Mouse (Mus musculus) limb, embryonic 15.5 days (tissue): Measurements from ENCODE around the gene Xrra1. TPM values are rescaled to one million over a fixed set of nuclear protein-coding genes. Genes with fewer than 3 reads are reported as not detected.
"Not testable (repeated sequence)": the region's sequence is repeated elsewhere in the genome, so short reads cannot be mapped to it uniquely, and the experiment has no call there.

Experiments
- ATAC-seq: fragments of 200-750 bp; cut with Nextera tagmentation; 2 replicates; pipeline ENCODE4 v1.8.0; 2017; ENCODE audit warnings: low read depth, moderate TSS enrichment; ENCODE audit not compliant: insufficient number of reproducible peaks, low FRiP score, low TSS enrichment
- H3K27ac ChIP-seq: fragments of 300-500 bp; sonication (generic); 2 replicates; pipeline ENCODE4 v1.5.1; 2015; ENCODE audit warnings: moderate library complexity, mild to moderate bottlenecking, inconsistent platforms
- H3K27me3 ChIP-seq: fragments of 300-500 bp; sonication (generic); 2 replicates; pipeline ENCODE4 v1.6.1; 2015; ENCODE audit warnings: inconsistent platforms
- H3K36me3 ChIP-seq: fragments of 300-500 bp; sonication (generic); 2 replicates; pipeline ENCODE4 v1.6.1; 2015; ENCODE audit warnings: inconsistent platforms
- H3K4me1 ChIP-seq: fragments of 300-500 bp; sonication (generic); 2 replicates; pipeline ENCODE4 v1.6.1; 2015; ENCODE audit warnings: inconsistent platforms
- H3K4me2 ChIP-seq: fragments of 300-500 bp; sonication (generic); 2 replicates; pipeline ENCODE4 v1.6.1; 2015; ENCODE audit warnings: mild to moderate bottlenecking, inconsistent platforms
- H3K4me3 ChIP-seq: fragments of 300-500 bp; sonication (generic); 2 replicates; pipeline ENCODE4 v1.5.1; 2015; ENCODE audit warnings: mild to moderate bottlenecking, inconsistent platforms
- H3K9ac ChIP-seq: fragments of 300-500 bp; sonication (generic); 2 replicates; pipeline ENCODE4 v1.6.1; 2015; ENCODE audit warnings: inconsistent platforms
- H3K9me3 ChIP-seq: fragments of 300-500 bp; sonication (generic); 2 replicates; pipeline ENCODE4 v1.6.1; 2016; ENCODE audit warnings: inconsistent platforms
- WGBS: fragments of 180-500 bp; shearing (Covaris S2); methylation state at CpG from one replicate; pipeline ENCODE4 v1.1.7; 2015; 5-methylcytosine and 5-hydroxymethylcytosine counted together
- polyA plus RNA-seq: library from polyadenylated mRNA; unstranded; fragments of >200 nt; fragmentation: Nextera tagmentation; extraction: Ambion mirVana; gene quantifications from 2 replicates; pipeline ENCODE4 v1.2.1, GENCODE M21; 2015

Xrra1 gene
- 0.19 and 0.57 TPM in 2 replicates for polyA plus RNA-seq

GRCm38 (mm10) chr7:99858813-99859585 is at the start of gene Xrra1:
Xrra1 (plus strand) TSS chr7:99859116.
- H3K4me1 ChIP-seq, result peaks cover 15% of the 10 kb centered on the region
- under 1% methylated on average over 42 of the region's 42 CpGs for WGBS
- H3K9ac ChIP-seq, result peak within 1 kb of the TSS; percentile 83
- H3K36me3 ChIP-seq, result 0 out of 2 replicates have a peak, but pooled peaks cover 6% of the 10 kb centered on the region
- peak within 1 kb of the TSS; percentile 74 for H3K4me2 ChIP-seq
- no peaks in the 10 kb centered on the region for H3K9me3 ChIP-seq
- peak within 1 kb of the TSS; percentile 88 for H3K4me3 ChIP-seq
- H3K27ac ChIP-seq, result peak within 1 kb of the TSS; percentile 81
- H3K27me3 ChIP-seq, result no peaks in the 10 kb centered on the region
- peak; percentile 99 for ATAC-seq

- Histone ChIP-seq H3K4me2 (no peak overlapping the region), H3K9ac (no peak overlapping the region), H3K4me1 (no peaks in the 10 kb centered on the region), H3K27ac (no peak overlapping the region), H3K4me3 (no peak overlapping the region), H3K9me3 (no peaks in the 10 kb centered on the region), H3K27me3 (no peaks in the 10 kb centered on the region), H3K36me3 (peaks cover 6% of the 10 kb centered on the region; the same call in 1 of the 2 replicates)
- ATAC-seq, result no peak
- 95% methylated on average over 2 of the region's 2 CpGs for WGBS
Observed at GRCm38 (mm10) chr7:99810814-99811213, 48.1 kb upstream of the Xrra1 start.

GRCm38 (mm10) chr7:99811661-99812060 is 47.3 kb upstream of the Xrra1 start:
- Histone ChIP-seq H3K9me3 (no peaks in the 10 kb centered on the region), H3K27me3 (no peaks in the 10 kb centered on the region), H3K4me3 (no peak overlapping the region), H3K4me1 (no peaks in the 10 kb centered on the region), H3K36me3 (peaks cover 6% of the 10 kb centered on the region; the same call in 1 of the 2 replicates), H3K27ac (no peak overlapping the region), H3K4me2 (no peak overlapping the region), H3K9ac (no peak overlapping the region)
- ATAC-seq, result no peak
- 78% methylated on average over 4 of the region's 4 CpGs for whole genome bisulfite sequencing

- Histone ChIP-seq H3K27me3 (no peaks in the 10 kb centered on the region), H3K4me1 (no peaks in the 10 kb centered on the region), H3K9ac (no peak overlapping the region), H3K27ac (no peak overlapping the region), H3K9me3 (no peaks in the 10 kb centered on the region), H3K4me2 (no peak overlapping the region), H3K4me3 (no peak overlapping the region), H3K36me3 (peaks cover 6% of the 10 kb centered on the region; the same call in 1 of the 2 replicates)
- no peak for ATAC-seq
- WGBS, result 89% methylated on average over 11 of the region's 11 CpGs
Observed at GRCm38 (mm10) chr7:99813394-99813793, 45.5 kb upstream of the Xrra1 start.

- H3K36me3 ChIP-seq, H3K27me3 ChIP-seq, ATAC-seq, H3K4me1 ChIP-seq, H3K27ac ChIP-seq, H3K4me2 ChIP-seq, H3K9me3 ChIP-seq, H3K4me3 ChIP-seq, H3K9ac ChIP-seq: not testable (repeated sequence)
- 32% methylated on average over 9 of the region's 9 CpGs for WGBS
Observed at GRCm38 (mm10) chr7:99818181-99818725, 40.7 kb upstream of the Xrra1 start.

- H3K9ac ChIP-seq, result no peak overlapping the region
- H3K27me3 ChIP-seq, result no peaks in the 10 kb centered on the region
- 68% methylated on average over 2 of the region's 2 CpGs for WGBS
- H3K4me2 ChIP-seq, result no peak overlapping the region
- H3K4me3 ChIP-seq, result no peak overlapping the region
- no peaks in the 10 kb centered on the region for H3K4me1 ChIP-seq
- H3K36me3 ChIP-seq, result no peaks in the 10 kb centered on the region
- no peak overlapping the region for H3K27ac ChIP-seq
- H3K9me3 ChIP-seq, result no peaks in the 10 kb centered on the region
- ATAC-seq, result no peak
Observed at GRCm38 (mm10) chr7:99821953-99822352, 37.0 kb upstream of the Xrra1 start.

- H3K4me2 ChIP-seq, result no peak overlapping the region
Observed at GRCm38 (mm10) chr7:99822426-99822825, 36.5 kb upstream of the Xrra1 start.

GRCm38 (mm10) chr7:99823045-99823663 is 35.8 kb upstream of the Xrra1 start:
- ATAC-seq, result no peak
- H3K9me3 ChIP-seq, result no peaks in the 10 kb centered on the region
- H3K4me3 ChIP-seq, result no peak overlapping the region
- H3K27me3 ChIP-seq, result no peaks in the 10 kb centered on the region
- 0 out of 2 replicates have a peak, but pooled peaks cover 4% of the 10 kb centered on the region for H3K4me1 ChIP-seq
- 88% methylated on average over 10 of the region's 10 CpGs for WGBS
- H3K36me3 ChIP-seq, result no peaks in the 10 kb centered on the region
- no peak overlapping the region for H3K9ac ChIP-seq
- no peak overlapping the region for H3K4me2 ChIP-seq
- no peak overlapping the region for H3K27ac ChIP-seq

More at GRCm38 (mm10) chr7:99822426-99822825, 36.5 kb upstream of the Xrra1 start:
- Histone ChIP-seq H3K27ac (no peak overlapping the region), H3K36me3 (no peaks in the 10 kb centered on the region), H3K9ac (no peak overlapping the region), H3K4me1 (no peaks in the 10 kb centered on the region), H3K9me3 (no peaks in the 10 kb centered on the region), H3K4me3 (no peak overlapping the region), H3K27me3 (no peaks in the 10 kb centered on the region)
- WGBS, result 79% methylated on average over 5 of the region's 5 CpGs
- ATAC-seq, result no peak

GRCm38 (mm10) chr7:99824649-99825483 is 34.0 kb upstream of the Xrra1 start:
- Histone ChIP-seq H3K27me3 (no peaks in the 10 kb centered on the region), H3K9me3 (no peaks in the 10 kb centered on the region), H3K27ac (0 out of 2 replicates have a peak overlapping the region, but pooled peaks have one; percentile 11), H3K9ac (no peak overlapping the region), H3K36me3 (no peaks in the 10 kb centered on the region), H3K4me3 (no peak overlapping the region), H3K4me2 (no peak overlapping the region), H3K4me1 (0 out of 2 replicates have a peak, but pooled peaks cover 4% of the 10 kb centered on the region)
- WGBS, result 82% methylated on average over 16 of the region's 16 CpGs
- ATAC-seq, result no peak

- 82% methylated on average over 9 of the region's 9 CpGs for WGBS
- no peak for ATAC-seq
Observed at GRCm38 (mm10) chr7:99825511-99825910, 33.4 kb upstream of the Xrra1 start.

GRCm38 (mm10) chr7:99826096-99826495 is 32.8 kb upstream of the Xrra1 start:
- Histone ChIP-seq H3K9ac (no peak overlapping the region), H3K4me3 (no peak overlapping the region), H3K27me3 (no peaks in the 10 kb centered on the region), H3K27ac (0 out of 2 replicates have a peak overlapping the region, but pooled peaks have one; percentile 27), H3K4me2 (no peak overlapping the region), H3K4me1 (0 out of 2 replicates have a peak, but pooled peaks cover 4% of the 10 kb centered on the region), H3K9me3 (no peaks in the 10 kb centered on the region), H3K36me3 (no peaks in the 10 kb centered on the region)
- 55% methylated on average over 6 of the region's 6 CpGs for WGBS
- ATAC-seq, result no peak

More at GRCm38 (mm10) chr7:99825511-99825910, 33.4 kb upstream of the Xrra1 start:
- no peaks in the 10 kb centered on the region for H3K9me3 ChIP-seq
- H3K27me3 ChIP-seq, result no peaks in the 10 kb centered on the region
- H3K4me3 ChIP-seq, result no peak overlapping the region
- no peak overlapping the region for H3K9ac ChIP-seq
- H3K27ac ChIP-seq, result 0 out of 2 replicates have a peak overlapping the region, but pooled peaks have one; percentile 27
- H3K4me2 ChIP-seq, result 0 out of 2 replicates have a peak overlapping the region, but pooled peaks have one; percentile 10
- no peaks in the 10 kb centered on the region for H3K36me3 ChIP-seq
- H3K4me1 ChIP-seq, result 0 out of 2 replicates have a peak, but pooled peaks cover 4% of the 10 kb centered on the region
